Mouse (Mus musculus): ENCODE measurements around the gene Ugt2b38.

- no peak for TF ChIP-seq POLR2A (IDR thresholded peaks at IDR 0.05; ENCODE audit: insufficient read depth, low read depth, low read length)
- TF ChIP-seq CTCF (IDR thresholded peaks at IDR 0.05; ENCODE audit: insufficient read depth, low read depth, low read length) = no peak
Measured at GRCm38 (mm10) chr5:87390818-87391217, 33.2 kb downstream of the Ugt2b38 start.

All from olfactory bulb, adult 2 months (tissue).